Mouse (Mus musculus): ENCODE measurements around the gene Eci2. TPM values are rescaled to one million over a fixed set of nuclear protein-coding genes. Genes with fewer than 3 reads are reported as not detected.

Gene Eci2
- 85.9 and 93.9 TPM in 2 replicates for polyA plus RNA-seq (2014; fragmentation: Nextera tagmentation; extraction: Ambion mirVana)

DNA sequence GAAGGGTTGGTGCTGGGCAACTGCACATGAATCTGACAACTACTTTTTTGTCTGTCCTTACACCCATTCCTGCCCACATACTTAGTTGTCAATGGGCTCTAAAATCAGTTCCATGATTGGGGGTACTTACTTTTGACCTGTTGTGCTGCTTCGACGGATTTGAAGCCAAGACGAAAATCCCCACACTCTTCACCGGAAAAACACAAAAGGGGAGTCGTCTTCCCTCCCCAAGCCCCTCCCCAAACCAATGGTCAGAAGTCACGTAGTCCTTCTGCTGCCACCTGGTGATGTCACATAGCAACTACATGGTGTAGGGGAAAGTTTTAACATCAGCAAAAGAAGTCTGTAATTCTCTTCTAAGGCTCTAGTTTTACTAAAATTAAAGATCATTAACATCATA lies at the start of gene Eci2:
TSS of gene Eci2 (minus strand) at position 218 of the 400 bp plus-strand sequence.
- H3K9me3 ChIP-seq (ENCODE audit: control insufficient read depth, low read length), result no peaks in the 10 kb centered on the region
- DNase-seq (ENCODE audit: low spot score), result peak; percentile 37
- ATAC-seq (replicated peaks; ENCODE audit: low FRiP score), result no peak
- H3K27ac ChIP-seq (ENCODE audit: low read depth, low read length), result no peak within 1 kb of the TSS
- WGBS, result 13% methylated on average over 6 of the region's 6 CpGs
- no peaks in the 10 kb centered on the region for H3K4me1 ChIP-seq (replicated peaks; ENCODE audit: control insufficient read depth, insufficient read depth, low read length)
- H3K4me2 ChIP-seq, result peak within 1 kb of the TSS; percentile 48
- H3K27me3 ChIP-seq (replicated peaks; ENCODE audit: control insufficient read depth, insufficient read depth, low read length), result no peaks in the 10 kb centered on the region
- H3K4me3 ChIP-seq (ENCODE audit: low read depth, low read length), result no peak within 1 kb of the TSS
- no peak within 1 kb of the TSS for H3K9ac ChIP-seq (ENCODE audit: low read depth, low read length)
- no peaks in the 10 kb centered on the region for H3K36me3 ChIP-seq (ENCODE audit: control insufficient read depth, insufficient read depth, low read length)

DNA sequence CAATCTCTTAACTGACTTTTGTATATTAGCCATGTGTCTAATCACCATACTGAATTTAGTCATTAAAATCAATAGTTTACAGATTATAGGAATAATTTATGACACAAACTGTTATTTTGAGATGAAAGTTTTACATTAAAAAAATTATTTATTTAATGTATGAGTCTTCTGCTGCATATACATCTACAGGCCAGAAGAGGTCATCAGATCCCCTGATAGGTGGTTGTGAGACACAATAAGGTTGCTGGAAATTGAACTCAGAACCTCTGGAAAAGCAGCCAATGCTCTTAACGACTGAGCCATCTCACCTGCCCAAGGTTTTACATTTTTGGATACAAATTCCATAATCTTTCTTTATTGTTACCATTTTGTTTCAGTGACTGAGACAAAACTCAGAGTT lies 48.0 kb upstream of the Eci2 start:
- H3K9me3 ChIP-seq (ENCODE audit: control insufficient read depth, low read length), result no peaks in the 10 kb centered on the region
- H3K9ac ChIP-seq (ENCODE audit: low read depth, low read length), result no peak overlapping the region
- ATAC-seq (replicated peaks; ENCODE audit: low FRiP score), result no peak
- H3K4me1 ChIP-seq (replicated peaks; ENCODE audit: control insufficient read depth, insufficient read depth, low read length), result no peaks in the 10 kb centered on the region
- H3K4me3 ChIP-seq (ENCODE audit: low read depth, low read length), result no peak overlapping the region
- DNase-seq (ENCODE audit: low spot score), result no peak
- H3K27ac ChIP-seq (ENCODE audit: low read depth, low read length), result no peak overlapping the region
- no peak overlapping the region for H3K4me2 ChIP-seq
- no peaks in the 10 kb centered on the region for H3K27me3 ChIP-seq (replicated peaks; ENCODE audit: control insufficient read depth, insufficient read depth, low read length)
- H3K36me3 ChIP-seq (ENCODE audit: control insufficient read depth, insufficient read depth, low read length), result no peaks in the 10 kb centered on the region
- WGBS, result 47% methylated on average over 1 of the region's 1 CpGs

DNA sequence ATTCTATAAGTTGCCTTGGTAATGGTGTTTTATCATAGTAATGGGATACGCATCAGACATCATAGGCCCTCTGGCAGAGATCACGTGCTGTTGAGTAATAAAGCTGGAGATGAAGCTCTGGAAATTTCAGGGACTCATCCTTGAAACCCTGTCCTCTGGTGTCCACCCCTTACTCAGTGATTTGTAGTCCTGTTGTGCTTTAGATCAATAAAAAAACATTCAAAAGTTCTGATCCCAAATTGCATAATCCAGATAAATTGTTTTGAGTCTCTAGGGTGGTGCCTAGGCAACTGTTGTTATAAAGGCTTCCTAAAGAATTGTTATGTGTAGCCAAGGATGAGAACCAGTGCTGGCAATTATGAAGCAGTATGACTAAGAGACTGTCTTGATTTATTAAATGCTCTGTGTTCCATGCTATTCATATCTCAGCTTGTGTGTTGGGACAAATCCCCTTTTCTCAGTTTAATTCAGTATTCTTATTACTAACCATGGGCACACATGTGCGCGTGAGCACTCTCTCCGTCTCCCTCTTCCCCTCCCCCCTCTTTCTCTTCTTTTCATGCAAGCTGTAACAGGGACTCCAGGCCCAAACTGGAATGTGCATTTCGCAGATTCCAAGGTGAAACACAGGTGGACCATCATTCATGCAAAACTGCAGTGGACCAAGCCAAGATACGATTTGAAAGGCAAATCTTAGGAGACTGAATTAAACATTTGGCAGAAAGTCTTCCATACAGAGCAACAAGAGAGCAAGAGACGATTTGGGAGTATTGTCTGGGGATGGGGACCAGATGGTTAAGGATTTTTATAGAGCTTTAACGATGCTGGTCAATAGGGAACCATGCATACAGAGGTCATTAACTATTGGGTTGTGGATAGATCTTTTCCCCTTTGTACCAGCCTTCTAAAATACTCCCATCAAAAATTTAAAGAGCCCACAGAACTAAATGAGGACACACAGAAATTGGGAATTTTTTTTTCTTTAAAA lies 43.9 kb upstream of the Eci2 start:
- no peak overlapping the region for H3K4me3 ChIP-seq (ENCODE audit: low read depth, low read length)
- DNase-seq (ENCODE audit: low spot score) (no peak), ATAC-seq (replicated peaks; ENCODE audit: low FRiP score) (no peak)
- no peaks in the 10 kb centered on the region for H3K27me3 ChIP-seq (replicated peaks; ENCODE audit: control insufficient read depth, insufficient read depth, low read length)
- no peaks in the 10 kb centered on the region for H3K4me1 ChIP-seq (replicated peaks; ENCODE audit: control insufficient read depth, insufficient read depth, low read length)
- 82% methylated on average over 9 of the region's 9 CpGs for WGBS
- no peak overlapping the region for H3K4me2 ChIP-seq
- no peaks in the 10 kb centered on the region for H3K9me3 ChIP-seq (ENCODE audit: control insufficient read depth, low read length)
- H3K9ac ChIP-seq (ENCODE audit: low read depth, low read length), result no peak overlapping the region
- no peaks in the 10 kb centered on the region for H3K36me3 ChIP-seq (ENCODE audit: control insufficient read depth, insufficient read depth, low read length)
- no peak overlapping the region for H3K27ac ChIP-seq (ENCODE audit: low read depth, low read length)

DNA sequence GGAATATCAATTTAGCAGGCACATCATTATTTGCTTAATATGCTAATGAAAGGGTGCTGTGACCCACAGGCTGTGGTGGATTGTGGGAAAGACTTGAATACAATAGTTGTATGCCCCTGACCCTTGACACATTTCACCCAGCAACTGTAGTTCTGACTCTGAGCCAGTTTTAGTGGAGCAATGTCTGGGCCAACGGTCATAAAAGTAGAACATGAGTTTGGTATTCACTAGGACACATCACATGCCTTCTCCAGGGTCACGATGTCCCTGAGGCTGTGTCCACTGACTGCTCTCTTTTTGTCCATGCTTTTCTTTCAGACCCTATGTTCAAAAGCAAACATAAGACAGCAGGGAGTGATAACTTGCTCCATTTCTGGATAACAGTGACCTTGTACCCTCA lies 40.2 kb upstream of the Eci2 start:
- Histone ChIP-seq H3K4me3 (ENCODE audit: low read depth, low read length) (no peak overlapping the region), H3K36me3 (ENCODE audit: control insufficient read depth, insufficient read depth, low read length) (no peaks in the 10 kb centered on the region), H3K9ac (ENCODE audit: low read depth, low read length) (no peak overlapping the region), H3K9me3 (ENCODE audit: control insufficient read depth, low read length) (no peaks in the 10 kb centered on the region), H3K27me3 (replicated peaks; ENCODE audit: control insufficient read depth, insufficient read depth, low read length) (no peaks in the 10 kb centered on the region), H3K4me1 (replicated peaks; ENCODE audit: control insufficient read depth, insufficient read depth, low read length) (no peaks in the 10 kb centered on the region), H3K4me2 (no peak overlapping the region), H3K27ac (ENCODE audit: low read depth, low read length) (no peak overlapping the region)
- WGBS, result 79% methylated on average over 2 of the region's 2 CpGs
- no peak for ATAC-seq (replicated peaks; ENCODE audit: low FRiP score)
- DNase-seq (ENCODE audit: low spot score), result no peak

DNA sequence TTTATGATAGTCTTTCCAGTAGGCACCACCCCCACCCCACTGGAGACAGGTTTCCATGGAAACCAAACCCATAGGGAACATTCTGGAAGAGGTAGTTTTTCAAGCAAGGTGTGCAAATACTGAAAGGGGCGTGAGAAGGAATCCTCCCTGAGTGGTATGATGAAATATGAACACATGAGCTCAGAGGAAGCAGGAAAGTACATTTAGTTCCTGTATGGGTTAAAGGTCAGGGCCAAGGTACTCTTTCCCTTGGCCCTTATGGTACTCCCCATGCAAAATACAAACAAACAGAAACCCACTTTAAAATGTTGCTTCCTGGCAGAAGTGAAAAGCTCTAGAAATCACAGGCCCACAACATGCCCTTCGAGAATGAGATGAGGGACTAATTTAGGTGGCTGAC lies 39.1 kb upstream of the Eci2 start:
- H3K4me1 ChIP-seq (replicated peaks; ENCODE audit: control insufficient read depth, insufficient read depth, low read length), result no peaks in the 10 kb centered on the region
- H3K4me2 ChIP-seq, result no peak overlapping the region
- 61% methylated on average over 2 of the region's 2 CpGs for WGBS
- H3K4me3 ChIP-seq (ENCODE audit: low read depth, low read length), result no peak overlapping the region
- ATAC-seq (replicated peaks; ENCODE audit: low FRiP score) (no peak), DNase-seq (ENCODE audit: low spot score) (no peak)
- H3K9ac ChIP-seq (ENCODE audit: low read depth, low read length), result no peak overlapping the region
- no peaks in the 10 kb centered on the region for H3K9me3 ChIP-seq (ENCODE audit: control insufficient read depth, low read length)
- no peaks in the 10 kb centered on the region for H3K27me3 ChIP-seq (replicated peaks; ENCODE audit: control insufficient read depth, insufficient read depth, low read length)
- no peak overlapping the region for H3K27ac ChIP-seq (ENCODE audit: low read depth, low read length)
- H3K36me3 ChIP-seq (ENCODE audit: control insufficient read depth, insufficient read depth, low read length), result no peaks in the 10 kb centered on the region

DNA sequence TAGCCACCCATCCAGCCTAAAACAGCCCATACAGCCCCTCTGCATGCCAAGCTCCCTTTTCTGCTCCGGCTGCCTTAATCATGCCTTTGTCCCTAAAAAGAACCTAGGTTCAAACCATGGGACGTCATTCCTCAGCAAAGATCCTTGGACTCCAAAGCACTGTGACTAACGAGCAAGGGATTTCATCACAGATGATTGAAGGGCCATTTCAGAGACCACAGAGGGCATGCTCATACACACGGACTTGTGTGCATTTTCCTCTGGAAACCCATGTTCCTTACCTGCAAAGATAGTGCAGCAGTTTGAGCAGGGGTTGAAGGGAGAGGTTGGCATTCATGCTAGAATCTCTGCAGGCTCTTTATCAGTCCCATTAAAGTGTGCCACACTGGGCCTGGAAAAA lies 37.5 kb upstream of the Eci2 start:
- Histone ChIP-seq H3K4me2 (no peak overlapping the region), H3K27ac (ENCODE audit: low read depth, low read length) (no peak overlapping the region), H3K27me3 (replicated peaks; ENCODE audit: control insufficient read depth, insufficient read depth, low read length) (no peaks in the 10 kb centered on the region), H3K4me1 (replicated peaks; ENCODE audit: control insufficient read depth, insufficient read depth, low read length) (no peaks in the 10 kb centered on the region), H3K4me3 (ENCODE audit: low read depth, low read length) (no peak overlapping the region), H3K9ac (ENCODE audit: low read depth, low read length) (no peak overlapping the region), H3K36me3 (ENCODE audit: control insufficient read depth, insufficient read depth, low read length) (no peaks in the 10 kb centered on the region), H3K9me3 (ENCODE audit: control insufficient read depth, low read length) (no peaks in the 10 kb centered on the region)
- no peak for ATAC-seq (replicated peaks; ENCODE audit: low FRiP score)
- WGBS, result 75% methylated on average over 4 of the region's 4 CpGs
- no peak for DNase-seq (ENCODE audit: low spot score)

DNA sequence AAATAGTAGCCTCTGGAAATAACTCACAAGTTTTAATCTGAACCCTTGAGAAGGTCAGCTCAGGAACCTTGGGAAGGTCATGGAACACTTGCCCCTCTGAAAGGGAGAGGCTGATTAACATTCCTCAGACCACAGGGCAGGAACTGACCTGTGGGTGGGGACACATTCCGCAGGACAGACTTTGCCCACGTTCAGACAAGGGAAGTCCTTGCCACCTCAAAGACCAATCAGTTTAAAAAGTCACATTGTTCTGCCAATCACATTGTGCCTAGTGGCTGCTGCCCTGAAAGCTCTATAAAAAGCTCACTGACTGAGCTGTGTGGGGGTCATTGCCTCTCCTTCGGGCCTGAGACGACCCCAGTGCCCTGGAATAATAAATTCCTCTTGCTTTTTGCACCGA lies 31.2 kb upstream of the Eci2 start:
- Histone ChIP-seq H3K9ac (ENCODE audit: low read depth, low read length) (no peak overlapping the region), H3K4me1 (replicated peaks; ENCODE audit: control insufficient read depth, insufficient read depth, low read length) (no peaks in the 10 kb centered on the region), H3K4me2 (no peak overlapping the region), H3K27ac (ENCODE audit: low read depth, low read length) (no peak overlapping the region), H3K27me3 (replicated peaks; ENCODE audit: control insufficient read depth, insufficient read depth, low read length) (no peaks in the 10 kb centered on the region), H3K9me3 (ENCODE audit: control insufficient read depth, low read length) (no peaks in the 10 kb centered on the region), H3K36me3 (ENCODE audit: control insufficient read depth, insufficient read depth, low read length) (no peaks in the 10 kb centered on the region), H3K4me3 (ENCODE audit: low read depth, low read length) (no peak overlapping the region)
- 31% methylated on average over 5 of the region's 5 CpGs for WGBS
- DNase-seq (ENCODE audit: low spot score), result no peak
- no peak for ATAC-seq (replicated peaks; ENCODE audit: low FRiP score)

DNA sequence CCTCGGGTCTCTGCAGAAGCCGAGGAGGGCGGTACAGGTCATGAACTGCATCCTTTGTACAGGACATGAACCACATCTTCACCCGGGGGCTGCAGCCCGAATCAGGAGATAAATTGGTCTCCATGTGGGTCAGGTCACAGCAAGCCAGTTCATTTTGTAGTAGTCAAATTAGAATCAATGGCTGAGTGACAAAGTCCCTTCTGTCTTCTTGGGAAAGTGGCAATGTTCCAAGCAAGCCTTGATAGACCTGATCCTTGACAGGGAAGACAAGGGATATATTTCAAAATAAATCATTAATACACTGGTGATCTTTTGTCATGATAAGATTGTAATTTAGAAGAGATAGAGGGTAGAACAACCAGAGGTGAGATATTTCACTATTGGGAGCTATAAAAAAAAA lies 9.6 kb upstream of the Eci2 start:
- Histone ChIP-seq H3K9me3 (ENCODE audit: control insufficient read depth, low read length) (no peaks in the 10 kb centered on the region), H3K4me3 (ENCODE audit: low read depth, low read length) (no peak overlapping the region), H3K4me1 (replicated peaks; ENCODE audit: control insufficient read depth, insufficient read depth, low read length) (no peaks in the 10 kb centered on the region), H3K27me3 (replicated peaks; ENCODE audit: control insufficient read depth, insufficient read depth, low read length) (no peaks in the 10 kb centered on the region), H3K4me2 (no peak overlapping the region), H3K9ac (ENCODE audit: low read depth, low read length) (no peak overlapping the region), H3K27ac (ENCODE audit: low read depth, low read length) (no peak overlapping the region), H3K36me3 (ENCODE audit: control insufficient read depth, insufficient read depth, low read length) (no peaks in the 10 kb centered on the region)
- no peak for DNase-seq (ENCODE audit: low spot score)
- 71% methylated on average over 5 of the region's 5 CpGs for WGBS
- ATAC-seq (replicated peaks; ENCODE audit: low FRiP score), result no peak

DNA sequence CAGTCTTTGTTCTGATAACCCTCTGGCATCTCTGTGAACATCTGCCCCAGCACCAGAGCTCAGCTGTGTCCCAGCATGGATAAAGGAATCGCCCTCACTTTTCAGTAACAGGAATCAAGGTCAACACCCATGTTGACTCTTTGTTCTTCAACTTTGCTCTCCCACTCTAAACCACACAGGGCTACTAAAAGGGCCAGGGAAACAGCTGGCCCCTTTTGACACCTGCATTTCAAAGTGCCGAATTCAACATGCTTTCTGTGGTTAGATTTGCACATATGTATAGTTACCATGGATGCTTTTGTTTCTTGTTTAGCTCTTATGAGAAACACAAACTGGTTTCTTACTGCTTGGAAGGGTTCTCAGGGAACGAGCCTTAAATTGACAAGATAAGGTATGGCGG lies 8.8 kb upstream of the Eci2 start:
- no peaks in the 10 kb centered on the region for H3K27me3 ChIP-seq (replicated peaks; ENCODE audit: control insufficient read depth, insufficient read depth, low read length)
- no peak for ATAC-seq (replicated peaks; ENCODE audit: low FRiP score)

More for the DNA sequence above, 8.8 kb upstream of the Eci2 start:
- no peak overlapping the region for H3K4me3 ChIP-seq (ENCODE audit: low read depth, low read length)
- H3K27ac ChIP-seq (ENCODE audit: low read depth, low read length), result no peak overlapping the region
- no peaks in the 10 kb centered on the region for H3K36me3 ChIP-seq (ENCODE audit: control insufficient read depth, insufficient read depth, low read length)
- no peak for DNase-seq (ENCODE audit: low spot score)
- no peak overlapping the region for H3K9ac ChIP-seq (ENCODE audit: low read depth, low read length)
- H3K4me1 ChIP-seq (replicated peaks; ENCODE audit: control insufficient read depth, insufficient read depth, low read length), result no peaks in the 10 kb centered on the region
- H3K4me2 ChIP-seq, result no peak overlapping the region
- no peaks in the 10 kb centered on the region for H3K9me3 ChIP-seq (ENCODE audit: control insufficient read depth, low read length)
- 76% methylated on average over 4 of the region's 4 CpGs for WGBS

All from liver, embryonic 11.5 days (tissue).